Mouse (Mus musculus) forebrain, embryonic 12.5 days (tissue): ENCODE data around the gene Plod2. TPM values are rescaled to one million over a fixed set of nuclear protein-coding genes. Genes with fewer than 3 reads are reported as not detected.
A peak's percentile ranks its signal among the peaks of the same experiment; 100 is the strongest.

ENCODE experiments used
- ATAC-seq: fragments of 200-750 bp; cut with Nextera tagmentation; 2 replicates; pipeline ENCODE4 v1.8.0; 2017; ENCODE audit warnings: moderate TSS enrichment; ENCODE audit not compliant: low FRiP score
- H3K27ac ChIP-seq: fragments of 300-500 bp; sonication (generic); 2 replicates; pipeline ENCODE4 v1.5.1; 2016; ENCODE audit warnings: mild to moderate bottlenecking
- H3K27me3 ChIP-seq: fragments of 300-500 bp; sonication (generic); 2 replicates; pipeline ENCODE4 v1.6.1; 2016; ENCODE audit warnings: mild to moderate bottlenecking
- H3K36me3 ChIP-seq: fragments of 300-500 bp; sonication (generic); replicated peaks from 2 replicates; pipeline ENCODE4 v1.6.1; 2016; ENCODE audit warnings: mild to moderate bottlenecking
- H3K4me1 ChIP-seq: fragments of 300-500 bp; sonication (generic); 2 replicates; pipeline ENCODE4 v1.6.1; 2016
- H3K4me2 ChIP-seq: fragments of 300-500 bp; sonication (generic); 2 replicates; pipeline ENCODE4 v1.6.1; 2016; ENCODE audit warnings: mild to moderate bottlenecking, moderate library complexity
- H3K4me3 ChIP-seq: fragments of 300-500 bp; sonication (generic); replicated peaks from 2 replicates; pipeline ENCODE4 v1.5.1; 2016; ENCODE audit warnings: mild to moderate bottlenecking
- H3K9ac ChIP-seq: fragments of 300-500 bp; sonication (generic); 2 replicates; pipeline ENCODE4 v1.6.1; 2016; ENCODE audit warnings: mild to moderate bottlenecking
- H3K9me3 ChIP-seq: fragments of 300-500 bp; sonication (generic); 2 replicates; pipeline ENCODE4 v1.6.1; 2016
- WGBS: fragments of 180-500 bp; shearing (Covaris S2); methylation state at CpG from one replicate; pipeline ENCODE4 v1.1.7; 2016; 5-methylcytosine and 5-hydroxymethylcytosine counted together
- polyA plus RNA-seq: library from polyadenylated mRNA; unstranded; fragments of >200 nt; fragmentation: Nextera tagmentation; extraction: Ambion mirVana; gene quantifications from 2 replicates; pipeline ENCODE4 v1.2.1, GENCODE M21; 2016

Plod2 gene
- 22.8 and 23.6 TPM in 2 replicates for polyA plus RNA-seq

DNA sequence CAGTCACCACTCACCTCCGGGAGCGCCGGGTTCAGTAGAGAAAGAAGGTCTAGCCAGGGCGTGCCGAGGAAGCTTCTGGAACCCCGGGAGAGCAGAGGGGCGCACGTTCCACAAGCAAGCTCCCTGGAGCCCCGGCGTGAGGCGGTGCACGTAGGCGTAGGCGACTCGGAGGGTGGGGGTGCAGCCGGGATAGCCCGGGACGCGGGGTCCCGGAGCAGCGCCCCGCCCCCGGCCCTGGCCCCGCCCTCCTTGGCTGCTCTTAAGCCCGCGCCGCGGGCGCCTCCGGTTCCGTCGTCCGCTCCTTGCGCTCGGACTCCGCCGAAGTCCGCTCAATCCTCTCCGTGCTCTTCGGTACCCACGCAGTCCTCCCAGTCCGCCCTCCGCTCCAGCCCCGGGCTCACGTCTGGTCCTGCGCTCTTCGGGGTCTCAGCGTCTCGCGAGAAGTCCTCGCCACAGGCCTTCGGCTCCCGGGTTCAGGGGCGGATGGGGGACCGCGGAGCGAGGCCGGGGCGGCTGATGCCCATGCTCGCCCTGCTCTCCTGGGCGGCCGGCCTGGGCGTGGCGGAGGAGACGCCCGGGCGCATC is at the start of gene Plod2:
TSS of gene Plod2 (plus strand) at position 247 of the 585 bp plus-strand sequence.
- ATAC-seq = peak; percentile 94
- H3K4me3 ChIP-seq = peak within 1 kb of the TSS; percentile 73
- WGBS = under 1% methylated on average over 40 of the region's 67 CpGs

GRCm38 (mm10) chr9:92499710-92500410 is 42.2 kb upstream of the Plod2 start:
- Histone ChIP-seq H3K4me3 (no peak overlapping the region), H3K36me3 (no peaks in the 10 kb centered on the region), H3K4me1 (no peaks in the 10 kb centered on the region), H3K9me3 (no peaks in the 10 kb centered on the region), H3K9ac (no peak overlapping the region), H3K4me2 (no peak overlapping the region), H3K27me3 (no peaks in the 10 kb centered on the region), H3K27ac (no peak overlapping the region)
- 43% methylated on average over 12 of the region's 12 CpGs for WGBS
- peak; percentile 90 for ATAC-seq

More for the DNA sequence above, at the start of gene Plod2:
- no peaks in the 10 kb centered on the region for H3K36me3 ChIP-seq
- H3K9me3 ChIP-seq = no peaks in the 10 kb centered on the region
- peak within 1 kb of the TSS; percentile 85 for H3K27ac ChIP-seq
- peak within 1 kb of the TSS; percentile 82 for H3K9ac ChIP-seq
- H3K4me2 ChIP-seq = peak within 1 kb of the TSS; percentile 73
- H3K27me3 ChIP-seq = no peaks in the 10 kb centered on the region; the same call in 1 of the 2 replicates
- peaks cover 15% of the 10 kb centered on the region for H3K4me1 ChIP-seq

GRCm38 (mm10) chr9:92504256-92504655 is 37.8 kb upstream of the Plod2 start:
- Histone ChIP-seq H3K4me3 (no peak overlapping the region), H3K27me3 (no peaks in the 10 kb centered on the region), H3K4me2 (no peak overlapping the region), H3K36me3 (no peaks in the 10 kb centered on the region), H3K9me3 (no peaks in the 10 kb centered on the region), H3K9ac (no peak overlapping the region), H3K27ac (no peak overlapping the region), H3K4me1 (no peaks in the 10 kb centered on the region)
- ATAC-seq = no peak
- 85% methylated on average over 3 of the region's 3 CpGs for WGBS

DNA sequence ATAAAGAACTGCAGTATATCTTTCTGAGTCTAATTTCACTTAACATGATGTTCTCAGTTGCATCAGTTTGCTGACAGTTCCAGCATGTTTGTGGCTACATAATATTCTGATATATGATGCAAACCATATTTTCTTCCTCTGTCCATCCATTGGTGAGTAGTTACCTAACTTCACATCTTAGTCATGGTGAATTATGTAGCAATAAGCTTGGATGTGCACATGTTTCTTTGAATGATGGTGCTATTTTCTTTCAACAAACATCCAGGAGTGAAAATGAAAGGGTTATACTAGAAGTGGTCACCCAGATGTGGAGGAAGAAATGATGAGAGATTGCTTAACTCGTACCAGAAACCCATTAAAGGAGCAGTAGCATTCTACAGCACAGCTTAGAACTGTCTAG is 37.1 kb upstream of the Plod2 start:
- 69% methylated on average over 1 of the region's 1 CpGs for WGBS
- Histone ChIP-seq H3K4me2 (no peak overlapping the region), H3K4me1 (no peaks in the 10 kb centered on the region), H3K27ac (no peak overlapping the region), H3K9me3 (no peaks in the 10 kb centered on the region), H3K36me3 (no peaks in the 10 kb centered on the region), H3K4me3 (no peak overlapping the region), H3K9ac (no peak overlapping the region), H3K27me3 (no peaks in the 10 kb centered on the region)
- ATAC-seq = no peak

GRCm38 (mm10) chr9:92511696-92512095 is 30.3 kb upstream of the Plod2 start:
- ATAC-seq = no peak
- H3K4me3 ChIP-seq = no peak overlapping the region
- H3K36me3 ChIP-seq = no peaks in the 10 kb centered on the region
- no peaks in the 10 kb centered on the region for H3K4me1 ChIP-seq
- H3K4me2 ChIP-seq = no peak overlapping the region
- H3K27ac ChIP-seq = no peak overlapping the region
- no peaks in the 10 kb centered on the region for H3K9me3 ChIP-seq
- no peaks in the 10 kb centered on the region for H3K27me3 ChIP-seq
- no peak overlapping the region for H3K9ac ChIP-seq

- Histone ChIP-seq H3K4me1 (no peaks in the 10 kb centered on the region), H3K9ac (no peak overlapping the region), H3K4me3 (no peak overlapping the region), H3K27me3 (no peaks in the 10 kb centered on the region), H3K36me3 (no peaks in the 10 kb centered on the region), H3K9me3 (peaks cover 10% of the 10 kb centered on the region), H3K4me2 (no peak overlapping the region), H3K27ac (no peak overlapping the region)
- no peak for ATAC-seq
- WGBS = 95% methylated on average over 12 of the region's 12 CpGs
Observed at GRCm38 (mm10) chr9:92517036-92517435, 25.0 kb upstream of the Plod2 start.

DNA sequence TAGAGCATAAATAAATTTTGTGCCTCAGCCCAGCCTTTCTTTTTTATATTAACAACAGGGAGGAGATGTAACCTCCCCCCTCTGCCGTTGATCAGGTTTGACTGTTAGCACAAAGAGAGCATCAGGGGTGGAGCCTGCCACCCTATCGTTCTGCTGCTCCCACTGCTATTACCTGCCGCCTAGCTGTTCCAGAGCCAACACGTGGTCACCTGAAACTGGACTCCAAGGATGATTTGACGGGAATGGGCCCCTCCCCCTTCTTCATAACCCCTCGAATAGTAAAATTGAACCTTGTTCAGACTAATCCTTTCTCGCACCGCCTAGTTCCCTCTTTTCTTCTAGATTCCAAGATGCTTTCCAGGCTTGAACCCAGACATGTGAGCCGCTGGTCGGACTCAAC is 21.3 kb upstream of the Plod2 start:
- Histone ChIP-seq H3K4me2 (no peak overlapping the region), H3K9me3 (peaks cover 10% of the 10 kb centered on the region), H3K27ac (no peak overlapping the region), H3K4me1 (no peaks in the 10 kb centered on the region), H3K36me3 (no peaks in the 10 kb centered on the region), H3K4me3 (no peak overlapping the region), H3K27me3 (no peaks in the 10 kb centered on the region), H3K9ac (no peak overlapping the region)
- no peak for ATAC-seq
- WGBS = 90% methylated on average over 10 of the region's 10 CpGs

- no peak for ATAC-seq
- H3K27ac ChIP-seq = no peak overlapping the region
- WGBS = 85% methylated on average over 4 of the region's 4 CpGs
- H3K4me3 ChIP-seq = no peak overlapping the region
- no peaks in the 10 kb centered on the region for H3K27me3 ChIP-seq
- no peaks in the 10 kb centered on the region for H3K36me3 ChIP-seq
- H3K4me1 ChIP-seq = no peaks in the 10 kb centered on the region
- H3K9me3 ChIP-seq = peaks cover 5% of the 10 kb centered on the region; the same call in 1 of the 2 replicates
- no peak overlapping the region for H3K4me2 ChIP-seq
- no peak overlapping the region for H3K9ac ChIP-seq
Observed at GRCm38 (mm10) chr9:92524506-92524905, 17.5 kb upstream of the Plod2 start.

DNA sequence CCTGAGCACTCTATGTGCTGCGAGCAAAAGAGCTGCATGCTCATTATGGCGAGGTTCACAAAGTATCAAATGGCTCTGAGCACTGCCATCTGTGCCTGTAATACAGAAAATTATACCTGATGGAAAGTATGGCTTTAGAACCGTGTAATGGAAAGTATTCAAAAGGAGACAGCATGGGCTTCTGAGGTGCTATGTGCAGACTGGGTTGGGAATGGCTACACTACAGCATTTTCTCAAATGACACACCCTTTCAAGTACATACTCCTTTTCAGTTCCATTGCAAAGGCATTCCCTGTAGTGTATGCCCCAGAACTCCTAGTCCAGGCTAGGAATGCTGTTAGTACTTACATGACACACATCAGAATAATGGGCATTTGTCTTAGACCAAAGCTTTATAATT is 12.0 kb upstream of the Plod2 start:
- Histone ChIP-seq H3K27ac (no peak overlapping the region), H3K9ac (no peak overlapping the region), H3K9me3 (no peaks in the 10 kb centered on the region), H3K4me2 (no peak overlapping the region), H3K4me3 (no peak overlapping the region), H3K4me1 (no peaks in the 10 kb centered on the region), H3K27me3 (no peaks in the 10 kb centered on the region), H3K36me3 (no peaks in the 10 kb centered on the region)
- no peak for ATAC-seq
- 82% methylated on average over 3 of the region's 3 CpGs for WGBS

- Histone ChIP-seq H3K4me1 (peaks cover 5% of the 10 kb centered on the region; the same call in 1 of the 2 replicates), H3K4me3 (no peak overlapping the region), H3K9ac (no peak overlapping the region), H3K36me3 (no peaks in the 10 kb centered on the region), H3K27me3 (no peaks in the 10 kb centered on the region; the same call in 1 of the 2 replicates), H3K4me2 (no peak overlapping the region), H3K27ac (no peak overlapping the region), H3K9me3 (no peaks in the 10 kb centered on the region)
- WGBS = 73% methylated on average over 6 of the region's 6 CpGs
- no peak for ATAC-seq
Observed at GRCm38 (mm10) chr9:92537735-92538134, 4.3 kb upstream of the Plod2 start.

DNA sequence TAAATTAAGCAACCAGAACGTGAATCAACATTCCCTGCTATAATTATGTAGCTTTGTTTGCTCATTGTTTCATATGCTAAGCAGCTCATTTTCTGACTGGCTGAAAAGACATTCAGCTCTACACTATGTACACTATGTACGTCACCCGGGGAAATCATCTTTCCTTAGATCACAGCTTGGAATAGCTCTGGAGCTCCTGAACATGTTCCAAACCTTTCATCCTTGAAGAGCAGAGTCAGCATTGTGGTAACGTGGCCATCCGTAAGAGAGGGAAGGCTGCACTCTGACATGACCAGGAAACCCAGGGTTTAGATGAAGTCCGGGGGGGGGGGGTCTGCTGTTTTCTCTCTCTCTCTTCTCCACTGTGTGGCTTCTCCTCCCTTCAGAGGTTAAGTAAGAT is 3.8 kb upstream of the Plod2 start:
- Histone ChIP-seq H3K27ac (no peak overlapping the region), H3K9me3 (no peaks in the 10 kb centered on the region), H3K27me3 (no peaks in the 10 kb centered on the region; the same call in 1 of the 2 replicates), H3K9ac (no peak overlapping the region), H3K4me1 (peaks cover 5% of the 10 kb centered on the region; the same call in 1 of the 2 replicates), H3K4me2 (no peak overlapping the region), H3K4me3 (no peak overlapping the region), H3K36me3 (no peaks in the 10 kb centered on the region)
- WGBS = 59% methylated on average over 6 of the region's 6 CpGs
- ATAC-seq = no peak

DNA sequence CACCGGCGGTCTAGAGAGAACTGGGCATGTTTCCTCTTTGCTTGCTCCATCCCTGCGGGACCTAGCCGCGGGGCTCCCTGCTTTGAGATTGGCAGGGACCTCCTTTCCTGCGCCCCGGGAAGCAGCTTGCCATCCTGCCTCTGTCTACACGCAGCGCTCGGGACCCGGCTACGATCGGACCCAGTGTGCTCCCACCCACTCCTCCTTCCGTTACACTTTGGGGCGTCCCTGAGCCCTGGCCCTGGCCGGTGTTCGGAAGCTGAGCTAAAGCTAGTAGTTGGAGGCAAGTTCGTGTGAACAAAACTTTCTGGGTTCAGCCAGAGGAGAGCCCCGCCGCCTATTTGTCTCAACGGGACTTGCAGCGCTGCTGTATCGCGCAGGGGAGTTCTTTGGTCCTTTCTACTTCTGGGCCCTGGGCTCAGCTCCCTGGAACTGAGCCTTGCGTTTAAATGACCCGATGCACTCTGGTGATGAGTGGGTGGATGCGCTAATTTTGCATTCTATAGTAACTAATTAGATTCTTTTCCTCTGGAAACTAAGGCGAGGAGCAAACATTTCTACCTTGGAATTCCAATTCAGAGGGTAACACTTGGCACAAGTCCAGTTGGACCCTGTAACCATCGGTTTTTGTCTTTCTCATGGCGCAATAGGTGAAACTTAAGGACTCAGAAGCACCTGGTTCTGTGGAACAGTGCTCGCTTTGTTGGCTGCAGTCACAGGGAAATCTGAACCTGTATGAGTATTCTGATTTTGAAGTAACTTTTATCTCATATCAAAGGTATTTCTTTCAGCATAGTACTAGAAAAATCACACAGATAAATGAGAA is 781 bp downstream of the Plod2 start:
- peak overlapping the region; percentile 73 for H3K4me3 ChIP-seq
- peaks cover 15% of the 10 kb centered on the region for H3K4me1 ChIP-seq
- peak; percentile 72 for ATAC-seq
- no peaks in the 10 kb centered on the region; the same call in 1 of the 2 replicates for H3K27me3 ChIP-seq
- WGBS = 2% methylated on average over 31 of the region's 31 CpGs
- no peaks in the 10 kb centered on the region for H3K36me3 ChIP-seq
- H3K9me3 ChIP-seq = no peaks in the 10 kb centered on the region
- peak overlapping the region; percentile 73 for H3K4me2 ChIP-seq
- H3K27ac ChIP-seq = peak overlapping the region; percentile 85
- peak overlapping the region; percentile 82 for H3K9ac ChIP-seq
